Mouse (Mus musculus) cerebellum, adult 2 months (tissue): ENCODE data around the gene Plpp3.

ENCODE experiments used
- CTCF ChIP-seq: fragments of 200-500 bp; IDR thresholded peaks from 2 replicates; pipeline ENCODE4 v1.5.1; 2011; ENCODE audit warnings: low read depth, mild to moderate bottlenecking, control low read depth, low read length, moderate library complexity, borderline replicate concordance; ENCODE audit not compliant: insufficient read depth
- POLR2A ChIP-seq: fragments of 200-500 bp; IDR thresholded peaks from 2 replicates; pipeline ENCODE4 v1.6.1; 2011; ENCODE audit warnings: low read length, control low read depth, borderline replicate concordance; ENCODE audit not compliant: insufficient read depth

DNA sequence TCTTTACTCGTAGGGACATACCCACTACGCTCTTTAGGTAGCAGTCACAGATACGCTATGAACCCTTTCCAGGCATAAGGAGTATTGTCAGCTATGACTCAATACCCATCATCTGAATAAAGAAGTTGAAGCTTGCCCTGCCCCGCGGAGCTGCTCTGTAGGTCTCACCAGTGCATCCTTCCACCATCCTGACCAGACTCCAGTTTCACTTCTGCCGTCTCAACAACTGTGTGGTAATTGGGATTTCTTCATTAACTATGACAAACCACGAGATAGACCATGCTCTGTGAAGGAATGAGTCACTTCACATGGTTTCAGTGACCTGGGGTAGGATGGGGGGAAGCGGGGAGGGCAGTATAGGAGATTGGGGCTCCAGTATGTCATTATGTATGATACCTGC is 106.5 kb downstream of the Plpp3 start:
- TF ChIP-seq POLR2A (no peak), CTCF (no peak)
